Mouse (Mus musculus): ENCODE results near the gene Ikbip. TPM values are rescaled to one million over a fixed set of nuclear protein-coding genes. Genes with fewer than 3 reads are reported as not detected.

The Ikbip gene
- polyA plus RNA-seq, 1 experiment from 2014 or later = 12.9 TPM

DNA sequence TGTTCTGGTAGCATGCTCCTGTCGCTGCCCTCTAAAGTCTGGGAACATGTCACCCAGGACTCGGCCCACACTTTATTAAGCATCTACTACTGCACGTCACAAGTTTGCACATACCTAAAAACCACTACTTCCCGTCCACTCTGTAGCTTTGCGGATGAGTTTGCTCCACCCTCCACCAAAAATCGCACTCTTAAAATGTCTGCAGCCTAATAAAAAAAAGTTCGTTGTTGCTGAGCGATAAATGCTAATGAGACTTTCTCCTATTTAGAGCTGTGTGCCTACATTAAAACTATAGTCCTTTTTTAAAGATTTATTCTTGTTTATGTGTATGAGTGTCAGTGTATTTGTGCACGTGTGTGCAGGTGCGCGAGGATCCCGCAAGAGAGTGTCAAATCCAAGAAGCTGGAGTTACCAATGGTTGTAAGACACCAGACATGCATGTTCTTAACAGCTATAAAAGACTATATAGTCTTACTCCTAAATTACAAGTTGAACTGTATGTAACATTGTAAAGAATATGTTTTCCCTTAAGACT, 720 bp downstream of the Ikbip start:
- Histone ChIP-seq H3K4me1 (peaks cover 20% of the 10 kb centered on the region), H3K27me3 (no peaks in the 10 kb centered on the region), H3K36me3 (peaks cover 4% of the 10 kb centered on the region; the same call in 1 of the 2 replicates), H3K4me3 (peak overlapping the region; percentile 88), H3K9me3 (no peaks in the 10 kb centered on the region), H3K4me2 (replicated peaks) (peak overlapping the region; percentile 67), H3K27ac (replicated peaks) (0 out of 2 replicates have a peak overlapping the region, but pooled peaks have one; percentile 83), H3K9ac (replicated peaks) (peak overlapping the region; percentile 73)
- ATAC-seq (replicated peaks) = no peak
- 41% methylated on average over 12 of the region's 12 CpGs for WGBS

DNA sequence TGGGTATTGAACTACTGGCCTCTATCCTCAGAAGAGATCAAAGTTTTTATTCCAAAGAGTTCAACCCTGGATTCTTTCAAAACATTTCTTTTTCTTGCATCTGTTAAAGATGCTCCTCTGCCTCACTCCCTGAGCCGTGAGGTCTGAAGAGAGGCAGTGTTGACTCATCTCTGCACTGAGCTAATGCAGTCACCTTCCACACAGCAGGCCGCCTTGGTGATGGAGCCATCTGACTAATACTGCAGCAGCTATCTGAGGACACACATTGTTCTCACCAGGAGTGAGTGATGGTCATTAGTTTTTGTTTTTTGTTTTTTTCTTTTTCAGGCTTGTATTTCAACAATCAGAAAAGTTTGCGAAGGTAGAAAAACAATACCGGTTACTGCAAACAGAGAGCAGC, 10.1 kb downstream of the Ikbip start:
- 88% methylated on average over 4 of the region's 4 CpGs for WGBS
- ATAC-seq (replicated peaks) = no peak

DNA sequence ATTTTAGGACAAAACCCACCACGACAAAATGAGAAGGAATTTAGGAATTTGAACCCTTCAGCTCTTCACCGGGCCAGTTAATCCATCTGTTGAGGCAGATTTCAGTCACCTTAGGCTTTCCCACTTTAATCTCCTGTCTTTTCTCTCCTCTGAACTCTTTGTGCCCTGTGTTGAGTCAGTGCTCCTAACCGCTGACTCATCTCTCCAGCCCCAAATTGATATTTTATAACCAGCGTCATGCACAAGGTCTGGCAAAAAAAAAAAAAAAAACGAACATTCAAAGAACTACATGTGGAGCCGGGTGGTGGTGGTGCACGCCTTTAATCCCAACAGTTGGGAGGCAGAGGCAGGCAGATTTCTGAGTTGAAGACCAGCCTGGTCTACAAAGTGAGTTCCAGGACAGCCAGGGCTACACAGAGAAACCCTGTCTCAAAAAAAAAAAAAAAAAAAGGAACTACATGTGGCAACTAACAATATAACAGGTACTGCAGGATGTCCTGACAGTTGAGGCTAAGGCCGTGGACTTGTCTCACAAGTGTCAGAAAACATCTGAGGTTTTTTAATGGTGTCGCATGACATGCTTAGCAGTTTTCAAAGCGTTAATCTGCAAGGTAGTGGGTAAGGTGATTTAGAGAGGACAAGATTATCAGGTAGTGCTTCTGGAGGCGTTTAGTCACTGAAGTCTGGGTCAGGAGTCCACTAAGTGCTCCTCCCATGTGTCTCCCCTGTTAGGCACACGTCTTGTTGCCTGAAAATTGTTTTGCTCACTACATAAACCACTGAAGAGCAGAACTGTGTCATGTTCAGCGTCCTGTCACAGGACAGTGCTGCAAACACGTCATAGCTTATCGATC, 11.7 kb downstream of the Ikbip start:
- H3K27me3 ChIP-seq = no peaks in the 10 kb centered on the region
- no peak for ATAC-seq (replicated peaks)
- H3K9me3 ChIP-seq = no peaks in the 10 kb centered on the region
- H3K4me2 ChIP-seq (replicated peaks) = no peak overlapping the region
- no peak overlapping the region for H3K9ac ChIP-seq (replicated peaks)
- no peak overlapping the region for H3K4me3 ChIP-seq
- 90% methylated on average over 15 of the region's 15 CpGs for WGBS
- no peaks in the 10 kb centered on the region for H3K4me1 ChIP-seq
- H3K27ac ChIP-seq (replicated peaks) = no peak overlapping the region
- no peaks in the 10 kb centered on the region for H3K36me3 ChIP-seq

More for the DNA sequence above, 10.1 kb downstream of the Ikbip start:
- Histone ChIP-seq H3K36me3 (no peaks in the 10 kb centered on the region), H3K27me3 (no peaks in the 10 kb centered on the region), H3K4me1 (no peaks in the 10 kb centered on the region), H3K9me3 (no peaks in the 10 kb centered on the region), H3K4me3 (no peak overlapping the region), H3K4me2 (replicated peaks) (no peak overlapping the region), H3K27ac (replicated peaks) (no peak overlapping the region), H3K9ac (replicated peaks) (no peak overlapping the region)

DNA sequence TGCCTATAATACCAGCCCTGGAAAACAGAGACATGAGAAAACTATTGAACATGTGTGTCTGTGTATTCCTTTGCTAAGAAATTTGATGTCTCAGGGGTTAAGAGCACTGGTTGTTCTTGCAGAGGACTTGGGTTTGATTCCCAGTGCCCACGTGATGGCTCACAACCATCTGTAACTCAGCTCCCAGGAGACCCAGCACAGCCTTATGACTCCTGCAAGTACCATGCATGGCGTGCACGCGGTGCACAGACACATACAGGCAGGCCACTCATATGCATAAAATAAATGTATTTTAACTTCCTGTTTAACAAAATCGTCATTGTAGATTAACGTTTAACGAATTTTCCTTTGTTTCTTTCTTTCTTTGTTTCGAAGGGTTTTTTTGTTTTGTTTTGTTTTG, 15.3 kb downstream of the Ikbip start:
- Histone ChIP-seq H3K9ac (replicated peaks) (no peak overlapping the region), H3K4me2 (replicated peaks) (no peak overlapping the region), H3K27me3 (no peaks in the 10 kb centered on the region), H3K9me3 (no peaks in the 10 kb centered on the region), H3K27ac (replicated peaks) (no peak overlapping the region), H3K4me3 (no peak overlapping the region), H3K36me3 (peaks cover 6% of the 10 kb centered on the region; the same call in 1 of the 2 replicates), H3K4me1 (no peaks in the 10 kb centered on the region)
- WGBS = 90% methylated on average over 8 of the region's 8 CpGs
- no peak for ATAC-seq (replicated peaks)

DNA sequence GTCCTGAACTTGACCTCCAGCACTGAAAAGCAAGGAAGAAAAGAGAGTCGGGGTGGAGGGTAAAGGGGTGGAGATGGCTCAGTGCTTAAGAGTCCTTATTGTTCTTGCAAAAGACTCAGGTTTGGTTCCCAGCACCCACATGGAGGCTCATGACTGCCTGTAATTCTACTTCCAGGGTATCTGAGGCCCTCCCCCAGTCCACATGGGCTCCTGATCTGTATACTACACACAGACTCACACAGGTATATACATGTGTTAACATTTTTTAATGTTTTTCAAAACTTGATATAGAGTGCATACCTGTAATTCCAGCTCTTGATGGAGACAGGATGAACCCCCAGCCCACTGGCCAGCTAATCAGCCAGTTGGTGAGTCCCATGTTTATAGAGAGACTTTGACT, 17.4 kb downstream of the Ikbip start:
- H3K4me2 ChIP-seq (replicated peaks) = no peak overlapping the region
- no peak for ATAC-seq (replicated peaks)
- H3K36me3 ChIP-seq = peaks cover 6% of the 10 kb centered on the region; the same call in 1 of the 2 replicates

DNA sequence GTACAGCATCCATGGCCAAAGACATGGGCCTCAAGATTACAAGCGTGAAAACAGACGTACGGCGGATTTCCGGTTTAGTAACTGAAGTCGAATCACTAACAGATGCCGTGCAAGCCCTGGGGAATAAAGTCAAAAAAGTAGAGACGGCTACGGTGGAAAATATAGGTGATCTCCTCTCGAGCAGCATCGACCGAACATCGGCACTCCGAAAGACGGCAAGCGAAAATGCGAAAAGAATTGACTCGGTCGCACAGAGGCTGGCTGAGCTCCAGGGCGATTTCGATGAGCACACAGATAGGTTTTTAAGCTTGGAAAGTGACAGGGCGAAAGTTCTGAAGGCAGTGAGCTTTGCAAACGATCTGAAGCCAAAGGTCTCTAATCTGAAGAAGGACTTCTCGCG, 19.2 kb downstream of the Ikbip start:
- Histone ChIP-seq H3K27me3 (no peaks in the 10 kb centered on the region), H3K9ac (replicated peaks) (no peak overlapping the region), H3K9me3 (no peaks in the 10 kb centered on the region), H3K4me3 (no peak overlapping the region), H3K27ac (replicated peaks) (no peak overlapping the region), H3K36me3 (peaks cover 6% of the 10 kb centered on the region; the same call in 1 of the 2 replicates), H3K4me1 (no peaks in the 10 kb centered on the region), H3K4me2 (replicated peaks) (no peak overlapping the region)
- no peak for ATAC-seq (replicated peaks)
- WGBS = 95% methylated on average over 25 of the region's 25 CpGs

More for the DNA sequence above, 17.4 kb downstream of the Ikbip start:
- no peak overlapping the region for H3K27ac ChIP-seq (replicated peaks)
- no peak overlapping the region for H3K4me3 ChIP-seq
- no peaks in the 10 kb centered on the region for H3K9me3 ChIP-seq
- no peaks in the 10 kb centered on the region for H3K27me3 ChIP-seq
- WGBS = 89% methylated on average over 1 of the region's 1 CpGs
- H3K9ac ChIP-seq (replicated peaks) = no peak overlapping the region
- no peaks in the 10 kb centered on the region for H3K4me1 ChIP-seq

DNA sequence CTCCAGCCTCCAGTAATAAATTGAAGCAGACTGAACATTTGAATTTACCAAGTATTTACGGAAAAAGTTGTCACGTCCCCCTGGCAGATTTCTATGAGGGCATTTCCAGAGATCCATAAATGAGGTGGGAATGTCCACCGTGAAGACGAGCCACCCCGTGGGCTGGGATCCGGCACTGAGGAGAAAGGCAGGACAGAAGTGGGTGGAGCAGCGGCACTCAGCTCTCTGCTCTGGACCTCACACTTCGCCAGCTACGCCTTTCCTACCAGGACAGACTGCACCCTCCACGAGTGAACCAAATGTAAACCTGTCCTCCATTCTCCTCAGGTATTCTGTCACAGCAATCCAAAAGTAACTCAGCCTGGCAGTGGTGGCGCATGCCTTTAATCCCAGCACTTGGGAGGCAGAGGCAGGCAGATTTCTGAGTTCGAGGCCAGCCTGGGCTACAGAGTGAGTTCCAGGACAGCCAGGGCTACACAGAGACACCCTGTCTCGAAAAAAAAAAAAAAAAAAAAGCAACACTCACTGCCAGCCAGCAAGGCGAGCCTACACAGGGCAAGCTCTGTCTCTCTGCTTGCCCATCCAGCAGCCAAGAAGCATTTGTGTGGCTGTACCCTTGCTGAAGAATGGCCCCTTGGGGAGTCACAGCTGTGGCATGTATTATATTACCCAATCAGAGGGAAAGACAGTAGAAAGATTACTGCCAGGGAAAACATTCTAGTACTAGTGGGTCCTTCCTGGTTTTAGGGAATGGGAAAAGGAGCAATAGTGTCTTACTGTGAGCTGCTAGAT, 20.3 kb downstream of the Ikbip start:
- 90% methylated on average over 14 of the region's 14 CpGs for WGBS
- Histone ChIP-seq H3K36me3 (peaks cover 6% of the 10 kb centered on the region; the same call in 1 of the 2 replicates), H3K27ac (replicated peaks) (no peak overlapping the region), H3K9me3 (no peaks in the 10 kb centered on the region), H3K4me2 (replicated peaks) (no peak overlapping the region), H3K4me3 (no peak overlapping the region), H3K9ac (replicated peaks) (no peak overlapping the region), H3K27me3 (no peaks in the 10 kb centered on the region), H3K4me1 (no peaks in the 10 kb centered on the region)
- ATAC-seq (replicated peaks) = no peak

DNA sequence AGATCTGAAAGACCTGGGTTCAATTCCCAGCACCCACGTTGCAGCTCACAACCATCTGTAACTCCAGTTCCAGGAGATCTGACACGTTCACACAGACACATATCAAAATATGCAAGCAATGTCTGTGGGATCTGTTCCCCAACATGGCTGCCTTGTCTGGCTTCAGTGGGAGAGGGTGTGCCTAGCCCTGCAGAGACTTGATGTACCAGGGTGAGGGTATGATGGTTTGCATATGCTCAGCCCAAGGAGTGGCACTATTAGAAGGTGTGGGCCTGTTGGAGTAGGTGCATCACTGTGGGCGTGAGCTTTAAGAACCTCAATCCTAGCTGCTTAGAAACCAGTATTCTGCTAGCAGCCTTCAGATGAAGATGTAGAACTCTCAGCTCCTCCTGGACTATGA, 23.2 kb downstream of the Ikbip start:
- Histone ChIP-seq H3K36me3 (peaks cover 7% of the 10 kb centered on the region; the same call in 1 of the 2 replicates), H3K4me3 (no peak overlapping the region), H3K9me3 (no peaks in the 10 kb centered on the region), H3K4me1 (no peaks in the 10 kb centered on the region), H3K27ac (replicated peaks) (no peak overlapping the region), H3K9ac (replicated peaks) (no peak overlapping the region), H3K4me2 (replicated peaks) (no peak overlapping the region), H3K27me3 (no peaks in the 10 kb centered on the region)
- ATAC-seq (replicated peaks) = no peak
- WGBS = 92% methylated on average over 3 of the region's 3 CpGs

DNA sequence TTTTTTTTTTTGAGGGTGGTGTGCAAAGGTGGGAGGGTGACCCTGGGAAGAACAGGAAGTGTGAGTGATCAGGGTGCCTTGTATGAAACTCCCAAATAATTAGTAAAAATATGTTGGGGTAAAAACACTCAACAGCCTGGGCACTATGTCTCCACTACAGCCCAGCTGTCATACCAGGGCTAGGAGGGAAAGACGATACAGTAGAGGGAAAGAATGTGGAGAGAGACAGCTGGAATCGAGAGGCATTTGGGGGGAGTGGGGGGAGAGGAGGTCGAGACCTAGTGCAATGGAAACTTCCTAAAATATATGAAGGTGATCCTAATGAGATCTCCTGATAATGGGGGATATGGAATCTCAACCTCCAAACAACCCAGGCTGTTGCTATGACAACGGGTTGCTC, 27.1 kb downstream of the Ikbip start:
- Histone ChIP-seq H3K4me3 (no peak overlapping the region), H3K4me2 (replicated peaks) (no peak overlapping the region), H3K9ac (replicated peaks) (no peak overlapping the region), H3K27ac (replicated peaks) (no peak overlapping the region), H3K27me3 (no peaks in the 10 kb centered on the region), H3K36me3 (peaks cover 28% of the 10 kb centered on the region), H3K4me1 (no peaks in the 10 kb centered on the region), H3K9me3 (no peaks in the 10 kb centered on the region)
- no peak for ATAC-seq (replicated peaks)
- 88% methylated on average over 4 of the region's 4 CpGs for WGBS

DNA sequence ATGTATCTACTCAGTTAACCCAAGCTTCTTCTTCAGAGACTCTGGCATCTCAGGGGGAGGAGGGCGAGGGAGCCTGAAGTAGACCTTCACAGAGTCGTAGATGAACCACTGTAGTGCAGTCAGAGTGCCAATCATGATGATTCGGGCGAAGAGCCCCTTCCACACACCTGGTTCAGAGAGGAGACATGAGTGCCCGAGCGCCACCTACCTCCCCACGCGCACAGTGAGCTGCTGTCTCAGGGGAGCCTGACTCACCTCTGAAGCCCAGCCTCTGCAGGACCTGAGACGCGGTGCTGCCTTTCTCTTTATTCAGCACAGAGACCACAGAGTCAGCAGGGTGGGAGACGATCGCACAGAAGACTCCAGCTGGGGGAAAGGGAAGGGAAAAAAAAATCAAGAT, 34.2 kb downstream of the Ikbip start:
- Histone ChIP-seq H3K27me3 (no peaks in the 10 kb centered on the region), H3K4me3 (no peak overlapping the region), H3K9ac (replicated peaks) (no peak overlapping the region), H3K27ac (replicated peaks) (no peak overlapping the region), H3K36me3 (peaks cover 88% of the 10 kb centered on the region), H3K4me1 (peaks cover 5% of the 10 kb centered on the region), H3K9me3 (no peaks in the 10 kb centered on the region), H3K4me2 (replicated peaks) (no peak overlapping the region)
- no peak for ATAC-seq (replicated peaks)
- 95% methylated on average over 12 of the region's 12 CpGs for WGBS

DNA sequence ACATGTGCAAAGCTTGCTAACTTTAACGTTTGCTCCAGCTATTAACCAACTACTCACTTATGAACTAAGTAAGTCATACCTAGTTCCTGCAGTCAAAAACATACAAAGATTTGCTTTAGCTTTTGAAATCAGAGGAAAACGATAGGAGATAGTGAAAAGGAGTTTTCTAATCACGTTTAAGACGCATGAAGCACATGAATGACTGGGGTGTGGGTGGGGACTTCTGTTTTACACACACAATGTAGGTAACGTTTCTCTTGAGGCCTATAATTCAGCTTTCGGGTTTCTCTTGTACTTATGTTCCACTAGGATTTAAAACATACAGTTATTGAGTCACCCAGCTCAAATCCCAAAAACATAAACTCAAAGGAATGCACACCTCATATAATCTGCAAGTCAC, 39.9 kb downstream of the Ikbip start:
- no peak for ATAC-seq (replicated peaks)
- peaks cover 18% of the 10 kb centered on the region for H3K4me1 ChIP-seq
- no peaks in the 10 kb centered on the region for H3K9me3 ChIP-seq
- 32% methylated on average over 6 of the region's 6 CpGs for WGBS
- no peaks in the 10 kb centered on the region for H3K27me3 ChIP-seq
- H3K4me2 ChIP-seq (replicated peaks) = peak overlapping the region; percentile 95
- H3K4me3 ChIP-seq = peak overlapping the region; percentile 89
- peak overlapping the region; percentile 96 for H3K9ac ChIP-seq (replicated peaks)
- H3K36me3 ChIP-seq = peaks cover 38% of the 10 kb centered on the region
- H3K27ac ChIP-seq (replicated peaks) = no peak overlapping the region

DNA sequence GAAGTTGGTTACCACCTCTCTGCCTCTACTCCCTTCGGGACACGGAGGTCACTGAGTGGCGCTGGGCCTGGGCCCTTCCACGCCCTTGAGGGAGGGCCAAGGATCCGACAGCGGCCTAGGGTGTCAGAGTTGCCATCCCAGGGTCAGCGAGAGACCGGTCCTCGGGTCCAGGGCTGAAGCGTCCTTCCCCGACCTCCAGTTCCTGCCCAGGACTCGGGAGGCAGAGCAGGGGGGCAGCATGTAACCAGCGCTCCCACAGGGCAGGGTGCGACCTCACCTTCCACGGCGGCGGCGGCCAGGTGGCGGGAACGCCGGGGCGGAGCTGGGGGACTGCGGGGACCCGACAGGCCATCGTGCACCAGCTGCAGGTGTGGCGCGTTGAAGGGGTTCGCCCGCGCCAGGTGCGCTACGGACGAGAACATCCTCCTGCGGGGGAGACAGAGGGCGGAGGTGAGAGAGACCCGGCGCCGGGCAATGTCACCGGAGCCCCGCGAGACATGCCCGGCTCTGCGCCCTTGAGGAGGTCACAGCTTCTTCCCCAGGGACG, 40.6 kb downstream of the Ikbip start:
- under 1% methylated on average over 44 of the region's 44 CpGs for WGBS
- Histone ChIP-seq H3K9ac (replicated peaks) (peak overlapping the region; percentile 96), H3K36me3 (peaks cover 31% of the 10 kb centered on the region), H3K9me3 (no peaks in the 10 kb centered on the region), H3K27me3 (no peaks in the 10 kb centered on the region), H3K4me2 (replicated peaks) (peak overlapping the region; percentile 95), H3K4me3 (peak overlapping the region; percentile 89), H3K4me1 (peaks cover 18% of the 10 kb centered on the region), H3K27ac (replicated peaks) (peak overlapping the region; percentile 90)
- ATAC-seq (replicated peaks) = peak; percentile 66; the same call in 1 of the 2 replicates
